Mouse (Mus musculus) yolk sac, embryonic 10.5 days (tissue): ENCODE measurements around the gene Ifit3b.
"Not testable (repeated sequence)": the region's sequence is repeated elsewhere in the genome, so short reads cannot be mapped to it uniquely, and the experiment has no call there.

Experiments
- DNase-seq: peaks from one replicate; pipeline ENCODE4 v3.0.0-alpha.2; 2017; ENCODE audit warnings: low spot score

Ifit3b gene

DNA sequence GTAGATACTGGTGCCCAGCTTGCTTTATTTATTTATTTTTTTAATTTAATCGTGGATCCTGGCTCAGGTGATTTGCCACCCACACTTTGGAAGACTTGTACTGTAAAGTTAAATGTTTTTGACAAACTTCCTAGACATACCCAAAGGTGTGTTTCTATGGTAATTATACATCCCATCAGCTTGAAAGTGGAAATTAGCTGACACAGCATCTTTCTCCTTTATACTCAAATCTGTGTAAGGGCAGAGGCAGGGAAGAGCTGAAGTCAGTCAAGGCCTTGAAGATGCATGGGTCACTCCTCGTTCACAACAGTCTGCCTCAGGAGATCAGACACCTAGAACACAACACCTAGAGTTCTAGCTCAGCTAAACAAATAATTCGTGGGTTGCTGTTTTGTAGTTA is 2.3 kb downstream of the Ifit3b start:
- not testable (repeated sequence) for DNase-seq

DNA sequence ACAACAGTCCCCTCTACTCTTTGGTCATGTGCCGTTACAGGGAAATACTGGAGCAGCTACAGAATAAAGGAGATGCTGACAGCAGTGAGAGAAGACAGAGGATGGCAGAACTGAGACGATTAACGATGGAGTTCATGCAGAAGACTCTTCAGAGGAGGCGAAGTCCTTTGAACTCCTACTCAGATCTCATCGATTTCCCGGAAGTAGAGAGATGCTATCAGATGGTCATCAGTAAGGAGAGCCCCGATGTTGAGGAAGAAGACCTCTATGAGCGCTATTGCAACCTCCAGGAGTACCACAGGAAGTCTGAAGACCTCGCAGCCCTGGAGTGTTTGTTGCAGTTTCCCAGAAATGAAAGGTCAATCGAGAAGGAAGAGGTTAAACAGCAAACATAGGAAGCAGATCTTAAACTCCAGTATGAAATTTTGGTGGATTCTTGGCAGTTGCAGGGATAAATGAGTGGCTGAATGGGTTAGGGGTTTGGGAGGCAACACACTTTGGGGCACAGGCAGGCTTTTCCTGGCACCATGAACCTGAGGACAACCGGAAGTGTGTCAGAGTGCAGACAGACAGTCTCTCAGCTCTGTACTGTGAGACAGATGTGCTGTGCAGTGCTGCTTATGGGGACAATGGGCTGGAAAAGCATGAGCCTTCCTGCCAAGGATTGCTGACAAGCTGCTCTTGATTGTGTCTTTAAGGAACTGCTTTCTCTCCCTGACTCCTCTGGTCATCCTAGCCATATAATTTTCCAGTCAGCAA is 4.7 kb downstream of the Ifit3b start:
- not testable (repeated sequence) for DNase-seq

DNA sequence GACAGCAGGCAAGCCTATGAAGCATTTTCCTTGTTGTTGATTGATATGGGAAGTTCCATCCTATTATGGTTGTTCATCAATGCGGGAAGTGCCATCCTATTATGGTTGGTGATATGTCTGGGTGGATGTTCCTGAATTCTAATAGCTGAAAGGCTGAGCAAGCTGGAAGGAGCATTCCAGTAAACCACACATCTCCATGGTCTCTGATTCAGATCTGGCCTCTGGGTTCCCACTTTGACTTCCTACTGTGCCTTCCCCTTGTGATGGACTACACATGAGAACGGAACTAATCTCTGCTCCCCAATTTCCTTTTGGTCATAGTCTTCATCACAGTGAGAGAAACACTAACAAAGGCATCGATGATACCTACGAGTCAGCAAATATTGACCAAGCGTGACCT is 13.1 kb downstream of the Ifit3b start:
- no peak for DNase-seq

DNA sequence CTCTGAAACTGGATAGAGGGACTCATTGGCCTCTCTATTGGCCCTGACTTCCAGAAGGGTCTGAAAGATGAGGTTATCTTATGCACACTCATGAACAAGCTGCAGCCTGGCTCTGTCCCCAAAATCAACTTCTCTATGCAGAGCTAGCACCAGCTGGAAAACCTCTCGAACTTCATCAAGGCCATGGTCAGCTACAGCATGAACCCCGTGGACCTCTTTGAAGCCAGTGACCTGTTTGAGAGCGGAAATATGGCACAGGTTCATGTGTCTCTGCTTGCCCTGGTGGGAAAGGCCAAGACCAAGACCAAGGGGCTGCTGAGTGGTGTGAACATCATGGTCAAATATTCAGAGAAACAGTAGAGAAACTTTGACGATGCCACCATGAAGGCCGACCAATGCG is 16.0 kb downstream of the Ifit3b start:
- no peak for DNase-seq

DNA sequence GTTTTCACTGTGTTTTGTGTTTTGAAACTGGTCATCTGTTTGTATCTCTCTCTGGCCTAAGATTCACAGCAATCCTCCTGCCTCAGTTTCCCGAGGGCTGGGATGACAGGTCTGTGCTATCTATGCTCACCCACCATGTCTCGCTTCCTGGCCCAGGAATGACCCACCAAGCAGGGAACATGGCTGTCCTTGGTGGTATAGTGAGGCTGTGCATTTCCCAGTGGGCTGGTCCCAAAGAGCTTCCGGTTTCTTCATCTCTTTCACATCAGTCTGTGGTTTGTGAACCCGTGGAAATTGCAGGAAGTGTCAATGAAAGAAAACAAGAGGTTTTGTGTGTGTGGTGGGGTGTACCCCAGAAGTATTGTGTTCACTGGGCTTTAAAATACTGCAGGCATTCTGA is 16.9 kb downstream of the Ifit3b start:
- no peak for DNase-seq

GRCm38 (mm10) chr19:34627496-34627895 is 19.7 kb downstream of the Ifit3b start:
- DNase-seq = no peak

- DNase-seq = no peak
These were observed 23.7 kb downstream of the Ifit3b start for GRCm38 (mm10) chr19:34631487-34631886.

GRCm38 (mm10) chr19:34633484-34633883 is 25.7 kb downstream of the Ifit3b start:
- DNase-seq = no peak

GRCm38 (mm10) chr19:34636933-34637557 is 29.3 kb downstream of the Ifit3b start:
- peak; percentile 21 for DNase-seq

DNA sequence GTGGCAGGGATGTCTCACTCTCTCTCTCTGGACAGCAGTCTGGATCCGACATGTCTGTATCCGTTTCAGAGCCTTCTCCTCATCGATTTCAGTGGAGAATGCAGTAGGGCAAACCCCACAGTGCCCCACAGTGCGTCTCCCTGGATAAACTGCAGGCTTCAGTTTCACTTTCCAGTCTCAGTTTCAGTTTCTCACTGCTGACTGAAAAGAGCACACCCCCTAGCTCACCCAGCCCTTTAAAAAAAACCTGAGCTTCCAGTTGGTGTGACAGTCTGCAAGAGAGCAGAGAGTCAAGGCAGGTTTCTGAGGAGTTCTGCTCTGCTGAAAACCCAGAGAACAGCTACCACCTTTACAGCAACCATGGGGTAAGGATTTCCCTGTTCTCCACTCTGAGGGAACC is 32.9 kb downstream of the Ifit3b start, which contains the start of the genes Ifit1bl2 and Ifit1:
Ifit1bl2 (minus strand) TSS at position 121 of the 400 bp plus-strand sequence.
Ifit1 (plus strand) TSS at position 249 of the 400 bp plus-strand sequence.
- no peak for DNase-seq

- DNase-seq = no peak
These were observed 34.8 kb downstream of the Ifit3b start for GRCm38 (mm10) chr19:34642616-34643015.

DNA sequence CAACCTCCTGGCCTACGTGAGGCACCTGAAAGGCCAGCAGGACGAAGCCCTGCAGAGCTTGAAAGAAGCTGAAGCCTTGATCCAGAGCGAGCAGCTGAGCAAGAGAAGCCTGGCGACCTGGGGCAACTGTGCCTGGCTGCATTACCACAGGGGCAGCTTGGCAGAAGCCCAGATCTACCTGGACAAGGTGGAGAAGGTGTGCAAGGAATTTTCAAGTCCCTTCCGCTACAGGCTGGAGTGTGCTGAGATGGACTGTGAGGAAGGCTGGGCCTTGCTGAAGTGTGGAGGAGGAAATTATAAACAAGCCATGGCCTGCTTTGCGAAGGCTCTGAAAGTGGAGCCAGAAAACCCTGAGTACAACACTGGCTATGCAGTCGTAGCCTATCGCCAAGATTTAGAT is 39.9 kb downstream of the Ifit3b start:
- not testable (repeated sequence) for DNase-seq

GRCm38 (mm10) chr19:34650276-34650675 is 42.5 kb downstream of the Ifit3b start:
- no peak for DNase-seq

GRCm38 (mm10) chr19:34650997-34651396 is 43.2 kb downstream of the Ifit3b start:
- no peak for DNase-seq

DNA sequence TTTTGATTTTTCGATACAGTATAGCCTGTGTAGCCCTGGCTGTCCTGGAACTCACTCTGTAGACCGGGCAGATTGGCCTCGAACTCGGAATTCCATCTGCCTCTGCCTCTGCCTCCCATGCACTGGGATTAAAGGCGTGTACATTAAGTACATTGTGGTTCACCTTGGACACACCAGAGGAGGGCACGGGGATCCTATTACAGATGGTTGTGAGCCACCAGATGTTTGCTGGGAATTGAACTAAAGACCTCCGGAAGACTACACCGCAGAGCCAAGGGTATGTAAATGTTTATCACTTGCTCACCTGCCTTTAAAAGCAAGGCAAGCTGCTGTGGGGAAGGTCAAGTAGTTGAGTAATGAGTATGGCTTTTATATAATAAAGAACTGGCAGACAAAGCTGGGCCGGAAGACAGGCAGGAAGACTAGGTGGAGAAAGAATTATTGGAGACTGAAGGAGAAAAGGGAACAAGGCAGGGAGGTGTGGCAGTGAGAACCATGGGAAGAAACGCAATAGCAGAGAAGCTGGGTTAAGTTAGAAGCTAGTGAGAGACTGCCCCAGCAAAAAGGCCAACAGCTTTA is 47.5 kb downstream of the Ifit3b start:
- no peak for DNase-seq

GRCm38 (mm10) chr19:34656511-34657298 is 48.9 kb downstream of the Ifit3b start:
- peak; percentile 84 for DNase-seq

DNA sequence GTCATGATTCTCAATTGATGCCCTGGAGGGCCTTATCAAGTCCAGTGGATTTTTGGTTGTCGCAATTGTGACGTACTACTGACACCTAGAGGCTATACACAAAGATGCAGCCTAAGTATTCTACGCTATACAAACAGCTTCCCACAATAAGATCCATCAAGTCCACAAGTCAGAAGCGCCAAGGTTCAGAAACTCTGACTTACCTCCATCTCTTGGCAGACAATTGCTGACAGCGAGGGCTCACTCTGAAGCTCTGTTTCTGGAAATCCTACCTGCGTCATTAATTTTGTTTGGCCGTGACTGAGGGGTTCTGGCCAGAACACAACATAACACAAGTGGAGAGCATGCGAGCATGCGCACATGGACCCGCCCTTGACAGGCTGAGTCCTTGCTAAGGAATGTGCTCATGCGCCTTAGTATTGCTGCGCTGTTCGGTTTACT is 54.3 kb downstream of the Ifit3b start:
- DNase-seq = peak; percentile 75

DNA sequence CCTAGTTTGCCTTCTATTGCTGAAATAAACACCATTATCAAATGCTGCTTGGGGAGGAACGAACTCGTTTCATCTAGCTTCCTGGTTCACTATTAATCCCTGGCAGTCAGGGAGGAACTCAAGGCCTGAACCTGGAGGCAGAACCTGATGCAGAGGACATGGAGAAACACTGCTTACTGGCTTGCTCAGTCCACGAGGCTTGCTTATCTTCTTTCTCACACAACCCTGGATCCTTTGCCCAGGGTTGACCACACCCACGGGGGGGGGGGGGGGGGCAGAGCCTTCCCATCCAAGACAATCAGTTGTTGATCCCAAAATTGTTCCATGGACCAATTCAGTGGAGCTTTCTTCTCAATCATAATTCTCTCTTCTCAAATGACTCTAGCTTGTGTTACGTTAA is 55.0 kb downstream of the Ifit3b start:
- DNase-seq = no peak
